Mouse (Mus musculus): Measurements from ENCODE around the gene Esrrg. TPM values are rescaled to one million over a fixed set of nuclear protein-coding genes. Genes with fewer than 3 reads are reported as not detected.
A peak's percentile ranks its signal among the peaks of the same experiment; 100 is the strongest.

Gene Esrrg
- polyA plus RNA-seq, 1 experiment from 2014 or later = 27.1 TPM

DNA sequence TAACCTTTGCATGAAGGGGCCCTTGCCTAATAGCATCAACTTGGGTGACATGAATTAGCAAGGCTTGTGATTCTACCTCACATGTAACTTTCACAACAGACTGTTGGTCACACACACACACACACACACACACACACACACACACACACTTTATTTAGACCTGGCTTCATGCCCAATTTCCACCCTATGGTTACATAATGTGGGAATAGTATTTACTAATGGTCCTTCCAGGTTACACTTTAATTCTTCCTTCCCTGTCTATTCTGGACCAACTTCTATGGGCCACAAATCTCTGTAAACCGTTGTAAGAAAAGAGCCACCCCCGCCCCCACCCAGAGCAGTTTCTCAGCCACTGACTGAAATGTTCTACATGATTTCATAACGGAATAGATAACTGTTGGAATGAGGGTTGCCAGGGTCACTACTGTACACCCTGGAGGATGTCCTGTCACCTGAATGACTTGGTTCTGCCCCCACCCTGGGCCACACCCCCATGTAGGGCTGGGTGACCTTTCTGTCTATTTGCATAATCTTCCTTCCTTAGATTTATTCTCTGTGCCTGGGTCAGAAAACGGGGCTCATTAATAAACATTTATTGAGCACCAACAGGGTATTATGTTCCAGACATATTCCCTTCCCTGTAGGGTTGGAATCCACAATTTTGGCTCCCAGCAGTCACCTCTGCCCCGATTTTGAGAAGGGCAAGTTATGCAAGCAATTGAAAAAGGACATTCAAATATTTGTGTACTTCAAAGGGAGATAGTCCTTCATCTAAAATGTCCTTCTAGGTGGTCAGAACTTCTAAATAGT, 154.3 kb downstream of the Esrrg start:
- ATAC-seq (replicated peaks; ENCODE audit: low FRiP score) = 0 out of 2 replicates have a peak, but pooled peaks have one; percentile 46
- WGBS = 58% methylated on average over 5 of the region's 5 CpGs

DNA sequence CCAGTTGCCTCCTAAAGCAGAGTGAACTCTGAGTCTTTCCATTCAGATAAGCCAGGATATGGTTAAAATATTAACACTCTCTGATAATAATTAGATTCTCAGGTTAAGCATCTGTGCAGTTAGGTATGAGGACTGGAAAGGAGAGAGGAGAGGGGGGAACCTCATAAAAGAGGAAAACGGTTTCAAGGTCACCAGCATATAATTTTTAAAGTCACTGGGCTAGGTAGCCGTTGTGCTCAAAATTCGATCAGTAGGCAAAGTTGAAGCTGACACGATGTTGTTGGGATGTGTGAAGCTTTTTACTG, 154.8 kb downstream of the Esrrg start:
- peaks cover 13% of the 10 kb centered on the region for H3K4me1 ChIP-seq
- no peaks in the 10 kb centered on the region for H3K36me3 ChIP-seq
- no peaks in the 10 kb centered on the region for H3K27me3 ChIP-seq
- no peak for ATAC-seq (replicated peaks; ENCODE audit: low FRiP score)
- no peaks in the 10 kb centered on the region for H3K9me3 ChIP-seq (replicated peaks)
- H3K4me3 ChIP-seq (replicated peaks) = no peak overlapping the region
- peak overlapping the region; percentile 48; the same call in 1 of the 2 replicates for H3K27ac ChIP-seq
- H3K9ac ChIP-seq = no peak overlapping the region
- WGBS = 43% methylated on average over 4 of the region's 4 CpGs
- no peak overlapping the region for H3K4me2 ChIP-seq

More for the DNA sequence above, 154.3 kb downstream of the Esrrg start:
- Histone ChIP-seq H3K36me3 (no peaks in the 10 kb centered on the region), H3K27me3 (no peaks in the 10 kb centered on the region), H3K4me3 (replicated peaks) (no peak overlapping the region), H3K9ac (no peak overlapping the region), H3K9me3 (replicated peaks) (no peaks in the 10 kb centered on the region), H3K4me2 (no peak overlapping the region), H3K4me1 (peaks cover 17% of the 10 kb centered on the region), H3K27ac (0 out of 2 replicates have a peak overlapping the region, but pooled peaks have one; percentile 5)

DNA sequence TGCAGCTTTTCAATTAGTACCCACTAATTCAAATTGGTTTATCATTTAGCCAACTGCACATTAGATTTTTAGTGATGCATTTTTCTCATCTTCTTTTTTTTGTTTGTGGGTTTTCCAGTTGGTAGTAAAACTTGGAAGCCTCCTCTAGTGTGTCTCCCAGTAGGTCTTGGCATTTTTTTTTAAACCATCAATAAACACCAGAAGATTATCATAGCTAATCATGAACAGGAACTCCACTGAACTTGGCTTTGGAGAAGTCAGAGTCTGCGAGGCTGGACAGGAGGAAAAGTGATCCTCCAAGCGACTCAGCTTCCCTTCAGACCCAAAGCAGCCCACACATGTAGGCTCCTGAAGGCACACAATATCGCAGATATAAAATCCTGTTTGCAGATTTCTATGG, 155.2 kb downstream of the Esrrg start:
- H3K27ac ChIP-seq = peak overlapping the region; percentile 48; the same call in 1 of the 2 replicates
- 39% methylated on average over 3 of the region's 3 CpGs for WGBS
- H3K27me3 ChIP-seq = no peaks in the 10 kb centered on the region

DNA sequence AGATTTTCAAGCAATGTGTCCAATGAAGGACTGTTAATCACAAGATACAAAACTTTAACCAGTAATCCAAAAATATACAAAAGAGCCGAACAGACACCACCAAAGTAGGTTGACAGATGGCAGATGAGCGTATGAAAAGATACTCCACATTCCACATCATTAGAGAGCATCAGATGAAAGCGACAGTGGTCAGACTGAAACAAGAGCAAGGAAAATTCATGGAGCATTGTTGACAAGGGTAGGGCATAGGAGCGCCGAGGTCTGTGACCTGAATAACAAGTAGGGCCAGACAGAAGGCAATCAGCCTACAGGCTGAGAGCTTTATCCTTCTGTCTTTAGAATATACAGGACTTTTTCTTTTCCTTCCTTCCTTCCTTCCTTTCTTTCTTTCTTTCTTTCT, 157.0 kb downstream of the Esrrg start:
- no peak overlapping the region for H3K9ac ChIP-seq
- no peaks in the 10 kb centered on the region for H3K36me3 ChIP-seq
- no peaks in the 10 kb centered on the region for H3K27me3 ChIP-seq
- peaks cover 12% of the 10 kb centered on the region for H3K4me1 ChIP-seq
- 59% methylated on average over 5 of the region's 5 CpGs for WGBS
- no peaks in the 10 kb centered on the region for H3K9me3 ChIP-seq (replicated peaks)
- H3K4me2 ChIP-seq = no peak overlapping the region
- no peak overlapping the region for H3K4me3 ChIP-seq (replicated peaks)
- no peak overlapping the region for H3K27ac ChIP-seq
- no peak for ATAC-seq (replicated peaks; ENCODE audit: low FRiP score)

More for the DNA sequence above, 155.2 kb downstream of the Esrrg start:
- peaks cover 9% of the 10 kb centered on the region for H3K4me1 ChIP-seq
- H3K4me2 ChIP-seq = no peak overlapping the region
- no peak overlapping the region for H3K9ac ChIP-seq
- no peaks in the 10 kb centered on the region for H3K9me3 ChIP-seq (replicated peaks)
- H3K36me3 ChIP-seq = no peaks in the 10 kb centered on the region
- no peak overlapping the region for H3K4me3 ChIP-seq (replicated peaks)
- no peak for ATAC-seq (replicated peaks; ENCODE audit: low FRiP score)

DNA sequence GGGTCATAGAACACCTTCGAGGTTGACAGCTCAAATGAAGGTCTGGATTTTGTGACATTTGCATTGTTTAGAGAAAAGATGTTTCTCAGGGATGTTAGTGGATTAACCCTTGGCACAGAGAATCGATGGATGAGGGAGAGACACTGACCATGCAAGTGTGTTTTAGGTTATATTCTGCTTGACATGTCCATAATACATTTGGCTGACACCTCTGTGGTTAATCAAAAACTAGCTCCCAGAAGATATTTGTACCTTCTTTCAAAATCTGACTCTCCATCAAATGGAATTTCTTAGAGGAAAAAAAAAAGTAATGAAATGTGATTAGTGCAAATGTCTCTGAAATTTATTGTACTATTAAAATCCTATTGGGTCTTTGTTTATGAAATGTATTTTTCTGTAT, 158.8 kb downstream of the Esrrg start:
- no peak overlapping the region for H3K9ac ChIP-seq
- H3K4me1 ChIP-seq = peaks cover 13% of the 10 kb centered on the region
- no peaks in the 10 kb centered on the region for H3K27me3 ChIP-seq
- no peak for ATAC-seq (replicated peaks; ENCODE audit: low FRiP score)
- 60% methylated on average over 2 of the region's 2 CpGs for WGBS
- H3K4me2 ChIP-seq = no peak overlapping the region
- no peaks in the 10 kb centered on the region for H3K36me3 ChIP-seq
- H3K4me3 ChIP-seq (replicated peaks) = no peak overlapping the region
- H3K9me3 ChIP-seq (replicated peaks) = no peaks in the 10 kb centered on the region
- no peak overlapping the region for H3K27ac ChIP-seq

DNA sequence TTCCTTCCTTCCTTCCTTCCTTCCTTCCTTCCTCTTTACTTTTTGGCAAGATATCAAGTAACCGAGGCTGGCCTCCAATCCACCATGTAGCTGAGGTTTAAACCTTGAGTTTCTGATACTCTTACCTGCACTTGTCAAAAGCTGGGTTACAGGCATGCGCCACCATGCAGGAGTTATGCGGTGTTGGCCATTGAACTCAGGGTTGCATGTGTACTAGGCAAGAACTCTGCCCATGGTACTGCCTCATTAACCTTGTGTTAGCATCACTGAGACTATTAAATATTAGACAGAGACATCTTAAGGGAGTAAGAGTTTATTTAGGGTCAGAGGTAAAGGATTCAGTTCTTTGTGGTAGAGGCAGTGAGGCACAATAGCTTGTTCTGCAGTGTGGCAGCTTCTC, 161.6 kb downstream of the Esrrg start:
- Histone ChIP-seq H3K4me2 (no peak overlapping the region), H3K27ac (peak overlapping the region; percentile 18; the same call in 1 of the 2 replicates), H3K4me1 (0 out of 2 replicates have a peak, but pooled peaks cover 4% of the 10 kb centered on the region), H3K36me3 (no peaks in the 10 kb centered on the region), H3K9ac (no peak overlapping the region), H3K9me3 (replicated peaks) (no peaks in the 10 kb centered on the region), H3K27me3 (no peaks in the 10 kb centered on the region), H3K4me3 (replicated peaks) (no peak overlapping the region)
- 70% methylated on average over 3 of the region's 3 CpGs for WGBS
- ATAC-seq (replicated peaks; ENCODE audit: low FRiP score) = peak; percentile 78

DNA sequence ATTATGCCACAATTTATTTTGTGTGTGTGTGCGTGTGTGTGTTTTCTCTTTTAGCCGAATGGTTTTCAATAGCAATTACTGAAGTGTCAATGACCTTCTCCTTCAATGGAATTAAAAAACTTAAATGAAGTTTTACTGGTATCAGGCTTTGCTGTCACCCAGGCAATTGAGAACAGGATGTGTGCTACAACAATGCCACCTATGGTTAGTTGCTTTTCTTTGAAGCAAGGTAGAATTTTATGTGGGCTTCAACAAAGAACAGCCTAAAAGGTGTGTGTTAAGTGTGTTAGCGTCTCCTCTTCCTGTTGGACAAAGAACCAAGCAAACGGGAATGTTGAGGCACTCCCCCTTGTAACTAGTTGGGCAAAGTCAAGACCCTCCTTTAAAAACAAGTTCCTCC, 162.5 kb downstream of the Esrrg start:
- H3K9ac ChIP-seq = no peak overlapping the region
- no peaks in the 10 kb centered on the region for H3K36me3 ChIP-seq
- no peak overlapping the region for H3K4me2 ChIP-seq
- no peak overlapping the region for H3K27ac ChIP-seq
- H3K27me3 ChIP-seq = no peaks in the 10 kb centered on the region
- ATAC-seq (replicated peaks; ENCODE audit: low FRiP score) = no peak
- H3K9me3 ChIP-seq (replicated peaks) = no peaks in the 10 kb centered on the region
- WGBS = 72% methylated on average over 4 of the region's 4 CpGs
- no peak overlapping the region for H3K4me3 ChIP-seq (replicated peaks)
- 0 out of 2 replicates have a peak, but pooled peaks cover 4% of the 10 kb centered on the region for H3K4me1 ChIP-seq

DNA sequence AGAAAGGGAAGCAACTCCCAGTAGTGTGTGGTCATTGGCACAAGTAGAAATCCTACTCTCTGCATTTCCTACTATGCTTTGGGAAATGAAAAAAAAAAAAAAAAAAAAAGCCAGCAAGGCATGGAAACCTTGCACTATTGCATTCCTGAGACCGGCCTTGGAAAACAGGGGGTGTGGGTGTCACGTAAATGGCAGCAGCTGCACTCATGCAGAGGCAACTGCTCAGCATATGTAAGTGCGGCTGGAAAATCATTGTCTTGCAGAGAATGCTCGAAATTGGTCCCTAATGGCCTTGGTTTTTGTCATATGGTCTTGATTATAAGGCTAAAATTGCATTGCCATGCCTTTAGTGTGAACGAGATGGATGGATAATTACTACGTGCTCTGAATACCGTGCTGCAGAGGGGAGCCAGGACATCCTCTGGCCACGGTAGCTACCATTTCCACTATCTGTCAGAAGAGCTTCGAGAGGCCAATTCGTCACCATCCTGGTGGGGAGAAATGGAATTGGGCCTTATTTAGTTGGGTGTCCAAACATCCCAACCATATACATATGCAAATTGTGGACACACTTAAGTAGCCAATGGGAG, 171.1 kb downstream of the Esrrg start:
- ATAC-seq (replicated peaks; ENCODE audit: low FRiP score) = no peak
- 0 out of 2 replicates have a peak, but pooled peaks cover 3% of the 10 kb centered on the region for H3K9me3 ChIP-seq (replicated peaks)
- no peaks in the 10 kb centered on the region for H3K36me3 ChIP-seq
- H3K4me1 ChIP-seq = no peaks in the 10 kb centered on the region
- H3K27me3 ChIP-seq = no peaks in the 10 kb centered on the region
- H3K4me2 ChIP-seq = no peak overlapping the region
- WGBS = 84% methylated on average over 10 of the region's 10 CpGs
- no peak overlapping the region for H3K27ac ChIP-seq
- H3K9ac ChIP-seq = no peak overlapping the region
- no peak overlapping the region for H3K4me3 ChIP-seq (replicated peaks)

DNA sequence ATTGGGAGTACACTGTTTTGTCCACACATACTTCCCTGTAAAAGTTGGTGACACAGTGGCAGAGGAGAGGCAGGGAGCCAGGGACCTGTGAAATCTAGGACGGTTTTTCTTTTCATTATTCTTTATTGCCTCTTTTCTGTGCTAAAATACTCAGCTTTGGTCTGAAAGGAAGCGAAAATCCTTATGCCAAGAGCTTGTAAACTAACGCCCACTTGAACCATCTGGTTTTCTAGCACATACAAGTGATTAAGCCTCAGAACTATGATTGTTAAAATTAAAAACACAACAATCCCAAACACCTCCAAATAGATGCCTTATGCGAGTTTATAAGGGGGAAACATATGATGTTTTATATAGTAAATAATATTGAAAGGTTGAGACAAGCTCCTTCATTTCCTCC, 176.6 kb downstream of the Esrrg start:
- Histone ChIP-seq H3K27me3 (no peaks in the 10 kb centered on the region), H3K4me2 (no peak overlapping the region), H3K36me3 (no peaks in the 10 kb centered on the region), H3K9me3 (replicated peaks) (no peaks in the 10 kb centered on the region), H3K27ac (no peak overlapping the region), H3K9ac (no peak overlapping the region), H3K4me3 (replicated peaks) (no peak overlapping the region), H3K4me1 (0 out of 2 replicates have a peak, but pooled peaks cover 5% of the 10 kb centered on the region)
- no peak for ATAC-seq (replicated peaks; ENCODE audit: low FRiP score)
- 78% methylated on average over 4 of the region's 4 CpGs for WGBS

DNA sequence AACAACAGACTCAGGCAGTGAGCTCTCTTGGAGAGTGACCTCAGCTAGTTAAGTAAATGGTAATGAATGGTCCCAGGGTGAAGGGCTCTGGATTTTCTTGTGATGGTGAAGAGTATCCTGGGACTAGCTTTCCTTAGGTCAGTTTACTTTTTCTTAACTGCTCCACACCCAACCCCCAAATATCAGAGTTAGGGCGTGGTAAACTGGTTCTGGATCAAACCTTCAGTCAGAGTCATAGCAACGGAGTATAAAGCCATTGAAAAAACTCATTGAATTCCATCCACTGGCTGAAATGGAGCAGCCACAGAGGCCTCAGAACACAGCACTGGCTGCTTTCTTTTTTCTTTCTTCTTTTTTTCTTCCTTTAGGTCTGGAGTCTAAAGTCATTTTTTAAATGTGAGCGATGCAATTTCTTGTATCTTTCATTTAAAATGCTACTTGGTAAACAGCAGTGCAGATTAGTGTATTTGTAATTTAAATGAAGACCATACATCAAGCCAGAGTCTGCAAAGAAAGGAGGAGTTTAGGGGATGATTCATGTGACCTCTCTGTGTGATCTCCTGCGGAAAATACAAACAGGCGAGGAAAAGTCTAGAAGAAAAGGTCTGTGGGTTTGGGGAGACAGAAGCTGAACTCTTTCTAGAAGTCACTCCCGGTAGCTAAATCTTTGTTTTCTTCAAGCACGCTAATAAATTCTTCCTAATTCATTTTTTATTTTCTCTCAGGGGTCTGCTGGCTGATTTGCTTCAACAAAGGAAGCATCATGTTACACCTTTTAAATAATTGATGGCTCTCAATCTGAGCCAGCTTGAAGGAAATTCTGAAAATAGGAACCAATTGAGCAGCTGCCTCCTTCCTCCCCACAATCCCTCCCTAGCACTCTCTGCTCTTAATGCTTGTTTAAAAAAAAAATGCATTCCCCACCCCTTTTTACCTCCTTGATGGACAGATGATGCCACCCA, 178.7 kb downstream of the Esrrg start:
- no peak overlapping the region for H3K27ac ChIP-seq
- H3K4me3 ChIP-seq (replicated peaks) = no peak overlapping the region
- no peak overlapping the region for H3K4me2 ChIP-seq
- no peaks in the 10 kb centered on the region for H3K36me3 ChIP-seq
- 0 out of 2 replicates have a peak, but pooled peaks cover 7% of the 10 kb centered on the region for H3K4me1 ChIP-seq
- no peak for ATAC-seq (replicated peaks; ENCODE audit: low FRiP score)
- H3K27me3 ChIP-seq = no peaks in the 10 kb centered on the region
- WGBS = 37% methylated on average over 7 of the region's 7 CpGs
- H3K9ac ChIP-seq = no peak overlapping the region
- H3K9me3 ChIP-seq (replicated peaks) = no peaks in the 10 kb centered on the region

DNA sequence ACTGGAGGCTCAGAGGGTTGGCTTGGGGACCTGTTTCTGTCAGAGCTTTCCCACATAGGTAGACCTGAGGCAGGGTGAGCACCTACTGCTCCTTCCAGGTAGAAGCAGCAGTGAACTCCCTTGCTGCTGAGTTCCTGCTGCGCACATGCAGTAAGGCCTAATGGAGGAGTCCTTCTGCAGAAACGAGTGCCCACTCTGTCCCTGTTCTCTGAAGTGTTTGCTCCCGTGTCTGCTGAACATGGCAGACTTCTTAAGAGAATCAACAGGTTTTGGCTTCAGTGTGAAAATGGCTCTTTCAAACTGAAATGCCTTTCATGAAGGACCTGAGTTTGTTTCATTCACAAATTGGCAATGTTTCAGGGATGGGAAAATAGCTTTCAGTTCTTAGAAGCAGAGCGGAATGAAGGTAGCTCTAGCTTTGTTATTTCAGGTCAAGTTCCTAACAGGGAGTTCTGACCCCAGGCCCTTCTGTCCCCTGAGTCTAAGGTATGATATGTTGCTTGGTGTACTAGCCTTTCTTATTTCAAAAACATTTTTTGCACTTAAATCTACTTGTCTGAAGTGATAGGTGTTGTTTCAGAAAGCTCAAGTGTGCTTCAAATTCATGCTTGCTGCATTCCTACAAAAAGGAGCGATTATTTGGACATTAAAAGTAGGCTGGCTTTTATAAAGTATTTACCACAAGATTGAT, 185.8 kb downstream of the Esrrg start:
- peaks cover 8% of the 10 kb centered on the region; the same call in 1 of the 2 replicates for H3K4me1 ChIP-seq
- H3K27me3 ChIP-seq = no peaks in the 10 kb centered on the region
- no peak for ATAC-seq (replicated peaks; ENCODE audit: low FRiP score)
- H3K4me2 ChIP-seq = no peak overlapping the region
- no peak overlapping the region for H3K27ac ChIP-seq
- H3K9ac ChIP-seq = no peak overlapping the region
- H3K4me3 ChIP-seq (replicated peaks) = no peak overlapping the region
- H3K36me3 ChIP-seq = no peaks in the 10 kb centered on the region
- H3K9me3 ChIP-seq (replicated peaks) = no peaks in the 10 kb centered on the region
- WGBS = 87% methylated on average over 5 of the region's 5 CpGs
